8 mouse cellular contexts compared by ENCODE assay signal in the genomic region with DNA sequence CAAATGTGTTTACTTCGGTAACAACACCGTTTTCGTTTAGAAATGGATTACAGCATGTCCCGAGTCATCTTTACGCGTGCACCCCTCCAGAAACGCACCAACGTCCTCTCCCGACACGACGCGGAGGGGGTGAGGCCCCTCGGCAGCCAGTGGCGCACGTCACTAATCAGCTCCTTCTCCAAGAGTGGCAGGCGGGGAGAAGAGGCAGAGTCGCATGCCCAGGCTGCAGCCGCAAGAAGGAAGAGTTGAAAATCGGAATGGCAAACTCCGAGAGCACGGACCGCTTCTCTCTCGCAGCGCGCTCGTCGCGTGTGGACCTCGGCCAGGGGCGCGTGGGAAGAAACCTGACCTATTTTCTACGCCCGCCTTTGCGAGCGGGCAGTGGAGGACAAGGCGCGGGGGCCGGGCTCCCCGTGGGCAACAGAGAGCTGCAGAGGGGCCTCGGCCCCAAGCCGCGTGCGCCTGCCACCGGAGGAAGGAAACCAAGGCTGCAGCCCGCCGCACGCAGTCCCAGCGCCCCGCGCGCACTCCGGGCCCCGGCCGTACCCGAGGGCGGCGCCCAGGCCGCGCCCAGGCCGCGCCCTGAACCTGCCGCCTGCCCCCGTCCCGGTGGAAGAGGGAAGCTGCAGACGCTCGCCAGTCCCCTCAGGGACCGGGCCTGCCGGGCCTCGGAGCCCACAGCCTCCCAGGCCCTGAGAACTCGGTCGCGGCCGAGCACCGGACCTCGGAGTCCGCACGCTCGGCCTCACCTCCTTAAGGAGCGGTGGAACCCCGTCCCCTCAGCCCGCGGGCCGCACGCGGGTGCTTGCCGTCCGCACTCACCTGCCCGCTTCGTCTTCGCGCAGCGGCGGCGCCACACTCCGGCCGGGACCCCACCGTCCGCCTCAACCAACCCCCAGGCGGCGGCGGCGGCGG. TPM values are rescaled to one million over a fixed set of nuclear protein-coding genes. Genes with fewer than 3 reads are reported as not detected.
DNase-seq lines count a peak whose midpoint lies in the region; ATAC-seq and TF ChIP-seq lines count a peak whose summit lies in the region.

No protein-coding gene starts in this region.

- peak overlapping the region; percentile 100 for H3K4me3 ChIP-seq in E14TG2a.4 (replicated peaks; ENCODE audit: low read length)
- peak overlapping the region; percentile 98 for H3K4me3 ChIP-seq in heart, embryonic 16.5 days (ENCODE audit: low read length)

- peak overlapping the region; percentile 99 for H3K9ac ChIP-seq in heart, embryonic 16.5 days (ENCODE audit: low read length)

- peaks cover 27% of the 10 kb centered on the region for H3K36me3 ChIP-seq in E14TG2a.4 (ENCODE audit: insufficient read depth, low read length)
- peaks cover 7% of the 10 kb centered on the region; the same call in 1 of the 2 replicates for H3K36me3 ChIP-seq in heart, embryonic 16.5 days (ENCODE audit: control insufficient read depth, insufficient read depth)

- TF ChIP-seq CTCF in E14TG2a.4 (conservative IDR thresholded peaks at IDR 0.05; ENCODE audit: low read length) = no peak

- no peaks in the 10 kb centered on the region for H3K27me3 ChIP-seq in E14TG2a.4 (ENCODE audit: insufficient read depth, low read length)
- no peaks in the 10 kb centered on the region for H3K27me3 ChIP-seq in heart, embryonic 16.5 days (ENCODE audit: control insufficient read depth, insufficient read depth, low read length)

- H3K4me2 ChIP-seq in heart, embryonic 16.5 days (ENCODE audit: low read depth, low read length) = peak overlapping the region; percentile 78

- peak overlapping the region; percentile 95 for H3K27ac ChIP-seq in heart, embryonic 16.5 days (ENCODE audit: low read length)

- under 1% methylated on average over 89 of the region's 103 CpGs for WGBS in heart, embryonic 16.5 days

- peaks cover 31% of the 10 kb centered on the region for H3K4me1 ChIP-seq in E14TG2a.4 (replicated peaks; ENCODE audit: low read depth, low read length)
- peaks cover 23% of the 10 kb centered on the region for H3K4me1 ChIP-seq in heart, embryonic 16.5 days (ENCODE audit: control insufficient read depth, insufficient read depth, low read length)

- peak; percentile 72 for DNase-seq in brain, adult 2 months (ENCODE audit: low read depth, low spot score)
- peak; percentile 29 to 61 for DNase-seq in kidney, postnatal 36 days
- DNase-seq in lung, adult 18-20 months = peak; percentile 50 to 63
- peak; percentile 35 for DNase-seq in ovary, adult 18-20 months (ENCODE audit: low spot score)
- peak; percentile 63 for DNase-seq in thymus, postnatal 25 days

- ATAC-seq in erythroblast, adult 5-6 weeks (replicated peaks; ENCODE audit: low FRiP score, poor library complexity, severe bottlenecking) = peak; percentile 39
- ATAC-seq in heart, embryonic 16.5 days (replicated peaks; ENCODE audit: extremely low read depth, insufficient read depth, low FRiP score) = peak; percentile 14

- no peaks in the 10 kb centered on the region for H3K9me3 ChIP-seq in E14TG2a.4 (ENCODE audit: low read length)
- H3K9me3 ChIP-seq in heart, embryonic 16.5 days (replicated peaks; ENCODE audit: control insufficient read depth, low read length) = no peaks in the 10 kb centered on the region

RNA-seq across cellular contexts. Expression of a gene that starts 0.5 kb away (rescaled TPM):
- 19.4 and 22.2 TPM in 2 replicates for total RNA-seq in erythroblast, adult 5-6 weeks (2015; ENCODE audit: low replicate concordance)
- 51.3 and 63.4 TPM in 2 replicates for total RNA-seq in erythroblast, adult 5-6 weeks (2017; ENCODE audit: low replicate concordance)
- polyA plus RNA-seq in heart, embryonic 16.5 days (2015; fragmentation: Nextera tagmentation; extraction: Ambion mirVana) = 75.8 and 75.9 TPM in 2 replicates

RNA-seq across cellular contexts. Expression of a gene that starts 0.8 kb away (rescaled TPM):
- 41.6 and 43.4 TPM in 2 replicates for total RNA-seq in erythroblast, adult 5-6 weeks (2015; ENCODE audit: low replicate concordance)
- total RNA-seq in erythroblast, adult 5-6 weeks (2017; ENCODE audit: low replicate concordance) = 12.8 and 18.7 TPM in 2 replicates
- 2.0 and 2.4 TPM in 2 replicates for polyA plus RNA-seq in heart, embryonic 16.5 days (2015; fragmentation: Nextera tagmentation; extraction: Ambion mirVana)

Comparison
In these comparisons a context has a peak if more than half of its experiments do, and no peak if none do; other contexts are left out.
1. Peak in every context shown above with its lines: DNase-seq, ATAC-seq, H3K4me3 ChIP-seq and H3K27ac ChIP-seq.